Mouse (Mus musculus): ENCODE measurements around the gene Syt3. TPM values are rescaled to one million over a fixed set of nuclear protein-coding genes. Genes with fewer than 3 reads are reported as not detected.

The Syt3 gene
- polyA plus RNA-seq, 1 experiment from 2014 or later, result 61.8 TPM

- Histone ChIP-seq H3K36me3 (replicated peaks; ENCODE audit: control insufficient read depth, insufficient read depth) (no peaks in the 10 kb centered on the region), H3K9ac (peak overlapping the region; percentile 100), H3K27ac (peak overlapping the region; percentile 100), H3K9me3 (ENCODE audit: control insufficient read depth, low read length) (no peaks in the 10 kb centered on the region), H3K4me3 (replicated peaks; ENCODE audit: low read length) (peak overlapping the region; percentile 87), H3K4me1 (replicated peaks; ENCODE audit: control insufficient read depth, insufficient read depth, low read length) (peaks cover 39% of the 10 kb centered on the region), H3K27me3 (ENCODE audit: control insufficient read depth, insufficient read depth, low read length) (no peaks in the 10 kb centered on the region), H3K4me2 (replicated peaks) (peak overlapping the region; percentile 86)
- ATAC-seq (ENCODE audit: low FRiP score), result peak; percentile 46
- DNase-seq (ENCODE audit: low spot score), result peak; percentile 79
- WGBS, result 2% methylated on average over 17 of the region's 38 CpGs
These were observed 44.5 kb downstream of the Syt3 start for GRCm38 (mm10) chr7:44428171-44428950.

DNA sequence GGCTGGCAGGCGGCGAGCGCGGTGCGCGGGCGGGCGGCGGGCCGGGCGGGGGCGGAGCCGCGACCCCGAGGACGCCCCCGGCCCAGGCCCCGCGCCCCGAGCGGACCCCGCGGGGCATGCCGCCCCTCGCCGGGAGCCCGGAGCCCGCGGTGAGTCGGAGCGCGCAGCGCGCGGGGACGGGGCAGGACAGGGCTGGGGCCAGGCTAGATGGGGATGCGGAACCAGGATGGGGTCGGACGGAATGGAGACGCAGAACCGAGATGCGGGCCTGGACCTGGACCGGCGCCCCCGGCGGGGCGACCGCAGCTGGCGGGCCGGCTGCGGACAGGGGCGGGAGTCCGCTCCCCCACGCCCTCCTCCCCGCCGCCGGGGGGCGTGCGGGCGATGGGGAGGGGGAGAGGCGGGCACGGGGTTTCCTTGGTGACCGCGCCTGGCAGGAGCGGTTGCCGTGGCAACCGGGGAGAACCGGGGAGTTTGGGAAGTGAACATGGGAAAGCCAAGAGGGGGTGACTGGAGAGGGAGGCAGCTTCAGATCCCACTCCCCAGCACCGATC, 45.1 kb downstream of the Syt3 start, which contains the start of gene Lrrc4b:
Lrrc4b (plus strand) TSS at position 51 of the 554 bp plus-strand sequence.
- Histone ChIP-seq H3K4me3 (replicated peaks; ENCODE audit: low read length) (peak within 1 kb of the TSS; percentile 87), H3K4me1 (replicated peaks; ENCODE audit: control insufficient read depth, insufficient read depth, low read length) (peaks cover 39% of the 10 kb centered on the region), H3K4me2 (replicated peaks) (peak within 1 kb of the TSS; percentile 86), H3K27me3 (ENCODE audit: control insufficient read depth, insufficient read depth, low read length) (no peaks in the 10 kb centered on the region), H3K9me3 (ENCODE audit: control insufficient read depth, low read length) (no peaks in the 10 kb centered on the region), H3K36me3 (replicated peaks; ENCODE audit: control insufficient read depth, insufficient read depth) (no peaks in the 10 kb centered on the region), H3K27ac (peak within 1 kb of the TSS; percentile 100), H3K9ac (peak within 1 kb of the TSS; percentile 100)
- peak; percentile 85 for DNase-seq (ENCODE audit: low spot score)
- ATAC-seq (ENCODE audit: low FRiP score), result peak; percentile 69
- 1% methylated on average over 49 of the region's 69 CpGs for WGBS

DNA sequence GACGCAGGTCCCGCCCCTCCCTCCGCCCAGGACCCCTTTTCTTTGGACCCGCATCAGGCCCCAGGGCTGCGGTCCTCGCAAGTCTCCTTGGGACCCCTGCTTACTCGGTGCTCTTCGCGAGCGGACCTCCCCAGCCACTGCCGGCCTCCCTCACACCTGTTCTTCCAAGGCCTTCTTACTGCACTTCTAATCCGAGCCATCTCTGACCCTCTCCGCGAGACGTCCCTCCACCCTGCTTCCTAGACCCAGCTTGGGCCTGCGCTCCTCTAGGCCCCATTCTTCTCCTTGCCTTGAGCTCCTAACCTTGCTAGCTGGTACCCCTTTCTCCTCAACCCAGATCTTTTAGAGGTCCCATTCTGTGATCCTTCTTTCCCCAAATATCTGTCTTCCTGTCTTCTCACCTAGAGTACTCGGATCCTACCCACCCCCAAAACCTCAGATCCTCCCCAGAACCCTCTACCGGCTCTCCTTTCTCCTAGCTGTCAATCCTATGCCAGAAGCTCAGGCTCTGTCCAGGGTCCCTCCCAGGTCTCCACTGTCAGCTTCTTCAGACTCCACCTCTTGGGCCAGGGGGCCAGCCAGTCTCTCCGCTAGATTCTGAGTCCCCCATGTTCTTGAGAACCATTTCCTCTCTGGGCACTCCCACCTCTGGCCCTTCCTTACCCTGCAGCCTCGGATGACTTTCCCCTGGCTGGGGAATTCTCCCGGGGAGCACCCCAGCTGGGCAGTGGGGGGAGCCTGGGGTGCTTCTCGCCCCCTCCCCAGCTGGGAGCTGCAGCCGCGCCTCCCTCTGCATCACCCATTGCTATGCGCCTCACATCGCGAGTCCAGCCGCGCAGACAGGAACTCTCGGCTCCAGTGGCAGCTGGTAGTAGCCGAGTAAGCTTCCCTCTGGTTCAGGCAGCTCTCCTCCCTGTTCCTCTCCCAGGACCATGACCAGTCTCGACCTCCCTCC, 45.9 kb downstream of the Syt3 start:
- 1% methylated on average over 28 of the region's 32 CpGs for WGBS
- peaks cover 39% of the 10 kb centered on the region for H3K4me1 ChIP-seq (replicated peaks; ENCODE audit: control insufficient read depth, insufficient read depth, low read length)
- H3K27ac ChIP-seq, result peak overlapping the region; percentile 100
- peak overlapping the region; percentile 86 for H3K4me2 ChIP-seq (replicated peaks)
- ATAC-seq (ENCODE audit: low FRiP score), result peak; percentile 10; the same call in 1 of the 2 replicates
- H3K9me3 ChIP-seq (ENCODE audit: control insufficient read depth, low read length), result no peaks in the 10 kb centered on the region
- peak overlapping the region; percentile 100 for H3K9ac ChIP-seq
- no peaks in the 10 kb centered on the region for H3K27me3 ChIP-seq (ENCODE audit: control insufficient read depth, insufficient read depth, low read length)
- H3K4me3 ChIP-seq (replicated peaks; ENCODE audit: low read length), result peak overlapping the region; percentile 87
- no peak for DNase-seq (ENCODE audit: low spot score)
- H3K36me3 ChIP-seq (replicated peaks; ENCODE audit: control insufficient read depth, insufficient read depth), result no peaks in the 10 kb centered on the region

GRCm38 (mm10) chr7:44432550-44432949, 48.6 kb downstream of the Syt3 start:
- Histone ChIP-seq H3K27ac (no peak overlapping the region), H3K9me3 (ENCODE audit: control insufficient read depth, low read length) (no peaks in the 10 kb centered on the region), H3K4me1 (replicated peaks; ENCODE audit: control insufficient read depth, insufficient read depth, low read length) (peaks cover 36% of the 10 kb centered on the region), H3K36me3 (replicated peaks; ENCODE audit: control insufficient read depth, insufficient read depth) (0 out of 2 replicates have a peak, but pooled peaks cover 4% of the 10 kb centered on the region), H3K9ac (peak overlapping the region; percentile 16; the same call in 1 of the 2 replicates), H3K4me3 (replicated peaks; ENCODE audit: low read length) (no peak overlapping the region), H3K4me2 (replicated peaks) (0 out of 2 replicates have a peak overlapping the region, but pooled peaks have one; percentile 19), H3K27me3 (ENCODE audit: control insufficient read depth, insufficient read depth, low read length) (no peaks in the 10 kb centered on the region)
- 78% methylated on average over 6 of the region's 6 CpGs for WGBS
- ATAC-seq (ENCODE audit: low FRiP score) (no peak), DNase-seq (ENCODE audit: low spot score) (no peak)

- 0 out of 2 replicates have a peak, but pooled peaks cover 4% of the 10 kb centered on the region for H3K36me3 ChIP-seq (replicated peaks; ENCODE audit: control insufficient read depth, insufficient read depth)
- H3K9me3 ChIP-seq (ENCODE audit: control insufficient read depth, low read length), result no peaks in the 10 kb centered on the region
- no peak overlapping the region for H3K4me2 ChIP-seq (replicated peaks)
- H3K27ac ChIP-seq, result no peak overlapping the region
- H3K27me3 ChIP-seq (ENCODE audit: control insufficient read depth, insufficient read depth, low read length), result no peaks in the 10 kb centered on the region
- DNase-seq (ENCODE audit: low spot score), result peak; percentile 35
- ATAC-seq (ENCODE audit: low FRiP score), result peak; percentile 9
- no peak overlapping the region for H3K4me3 ChIP-seq (replicated peaks; ENCODE audit: low read length)
- peaks cover 36% of the 10 kb centered on the region for H3K4me1 ChIP-seq (replicated peaks; ENCODE audit: control insufficient read depth, insufficient read depth, low read length)
- WGBS, result 8% methylated on average over 7 of the region's 7 CpGs
- H3K9ac ChIP-seq, result no peak overlapping the region
These were observed 49.5 kb downstream of the Syt3 start for GRCm38 (mm10) chr7:44433371-44433770.

DNA sequence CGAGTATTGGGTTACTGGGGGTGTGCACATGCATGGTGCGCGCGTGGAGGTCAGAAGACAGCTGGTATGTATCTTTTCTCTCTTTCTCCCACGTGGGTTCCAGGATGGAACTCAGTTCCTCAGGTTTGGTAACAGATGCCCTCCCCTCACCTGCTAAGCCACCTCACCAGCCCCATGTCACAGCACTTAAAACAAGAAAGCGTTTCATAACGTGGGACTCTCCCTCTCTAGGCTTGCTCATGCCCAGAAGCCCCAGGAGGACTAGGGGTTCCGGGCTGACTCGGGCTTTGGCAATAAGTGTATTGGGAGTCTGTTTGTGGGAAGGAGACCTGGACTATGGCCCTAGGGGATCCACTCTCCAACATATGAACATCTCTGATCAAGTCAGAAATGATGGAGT, 50.2 kb downstream of the Syt3 start:
- Histone ChIP-seq H3K9ac (no peak overlapping the region), H3K4me2 (replicated peaks) (no peak overlapping the region), H3K27me3 (ENCODE audit: control insufficient read depth, insufficient read depth, low read length) (no peaks in the 10 kb centered on the region), H3K9me3 (ENCODE audit: control insufficient read depth, low read length) (no peaks in the 10 kb centered on the region), H3K36me3 (replicated peaks; ENCODE audit: control insufficient read depth, insufficient read depth) (0 out of 2 replicates have a peak, but pooled peaks cover 4% of the 10 kb centered on the region), H3K4me3 (replicated peaks; ENCODE audit: low read length) (no peak overlapping the region), H3K4me1 (replicated peaks; ENCODE audit: control insufficient read depth, insufficient read depth, low read length) (peaks cover 36% of the 10 kb centered on the region), H3K27ac (no peak overlapping the region)
- ATAC-seq (ENCODE audit: low FRiP score) (no peak), DNase-seq (ENCODE audit: low spot score) (no peak)
- 81% methylated on average over 9 of the region's 9 CpGs for WGBS

DNA sequence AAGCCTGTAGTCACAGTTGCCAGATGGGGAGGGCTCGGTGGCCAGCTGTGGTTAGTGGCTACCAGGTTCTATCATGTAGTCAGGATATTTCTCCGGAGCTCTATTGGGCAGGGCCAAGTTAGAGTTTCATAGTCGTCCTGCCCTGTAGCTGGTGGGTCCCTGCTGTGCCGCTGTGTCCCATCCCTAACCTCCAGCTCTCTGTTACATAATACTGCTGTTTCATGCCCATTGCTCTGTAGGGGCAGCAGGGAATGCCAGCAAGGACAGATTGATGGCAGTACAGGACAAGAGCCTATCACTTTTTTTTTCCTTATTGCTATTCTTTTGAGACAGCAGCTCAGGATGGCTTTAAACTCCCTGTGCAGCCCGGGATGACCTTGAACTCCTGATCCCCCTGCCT, 51.9 kb downstream of the Syt3 start:
- peaks cover 28% of the 10 kb centered on the region for H3K4me1 ChIP-seq (replicated peaks; ENCODE audit: control insufficient read depth, insufficient read depth, low read length)
- no peak for DNase-seq (ENCODE audit: low spot score)

GRCm38 (mm10) chr7:44436267-44436666, 52.4 kb downstream of the Syt3 start:
- peaks cover 28% of the 10 kb centered on the region for H3K4me1 ChIP-seq (replicated peaks; ENCODE audit: control insufficient read depth, insufficient read depth, low read length)
- H3K36me3 ChIP-seq (replicated peaks; ENCODE audit: control insufficient read depth, insufficient read depth), result 0 out of 2 replicates have a peak, but pooled peaks cover 4% of the 10 kb centered on the region
- ATAC-seq (ENCODE audit: low FRiP score) (no peak), DNase-seq (ENCODE audit: low spot score) (no peak)
- no peak overlapping the region for H3K4me2 ChIP-seq (replicated peaks)
- no peak overlapping the region for H3K4me3 ChIP-seq (replicated peaks; ENCODE audit: low read length)
- H3K9ac ChIP-seq, result no peak overlapping the region
- no peaks in the 10 kb centered on the region for H3K27me3 ChIP-seq (ENCODE audit: control insufficient read depth, insufficient read depth, low read length)
- no peak overlapping the region for H3K27ac ChIP-seq
- no peaks in the 10 kb centered on the region for H3K9me3 ChIP-seq (ENCODE audit: control insufficient read depth, low read length)
- WGBS, result 19% methylated on average over 1 of the region's 1 CpGs

More for the DNA sequence above, 51.9 kb downstream of the Syt3 start:
- Histone ChIP-seq H3K27me3 (ENCODE audit: control insufficient read depth, insufficient read depth, low read length) (no peaks in the 10 kb centered on the region), H3K9me3 (ENCODE audit: control insufficient read depth, low read length) (no peaks in the 10 kb centered on the region), H3K27ac (no peak overlapping the region), H3K9ac (no peak overlapping the region), H3K4me3 (replicated peaks; ENCODE audit: low read length) (no peak overlapping the region), H3K36me3 (replicated peaks; ENCODE audit: control insufficient read depth, insufficient read depth) (0 out of 2 replicates have a peak, but pooled peaks cover 4% of the 10 kb centered on the region), H3K4me2 (replicated peaks) (no peak overlapping the region)
- 67% methylated on average over 5 of the region's 5 CpGs for WGBS
- no peak for ATAC-seq (ENCODE audit: low FRiP score)

Data from hindbrain, embryonic 14.5 days (tissue).